Mouse (Mus musculus): Measurements from ENCODE around the gene Gm20388. TPM values are rescaled to one million over a fixed set of nuclear protein-coding genes. Genes with fewer than 3 reads are reported as not detected.

Gm20388 gene
- total RNA-seq, 1 experiment from 2014 or later, result 18.4 TPM

- ATAC-seq (replicated peaks in 1 of 2; ENCODE audit: insufficient read depth in 1 of 2, low FRiP score in 2 of 2, low TSS enrichment in 1 of 2, low read depth in 1 of 2, poor library complexity in 2 of 2, severe bottlenecking in 2 of 2), result no peak; a peak in 1 of 4 replicates
Observed at GRCm38 (mm10) chr8:120227891-120228591, 317.4 kb downstream of the Gm20388 start, which contains the start of gene Gse1. TSS of gene Gse1 (plus strand) at chr8:120228456.

GRCm38 (mm10) chr8:120228781-120229573, 318.3 kb downstream of the Gm20388 start:
- ATAC-seq (replicated peaks in 1 of 2; ENCODE audit: insufficient read depth in 1 of 2, low FRiP score in 2 of 2, low TSS enrichment in 1 of 2, low read depth in 1 of 2, poor library complexity in 2 of 2, severe bottlenecking in 2 of 2), result no peak

- ATAC-seq (replicated peaks in 1 of 2; ENCODE audit: insufficient read depth in 1 of 2, low FRiP score in 2 of 2, low TSS enrichment in 1 of 2, low read depth in 1 of 2, poor library complexity in 2 of 2, severe bottlenecking in 2 of 2), result no peak
Observed at GRCm38 (mm10) chr8:120229574-120229916, 318.9 kb downstream of the Gm20388 start.

- ATAC-seq (replicated peaks in 1 of 2; ENCODE audit: insufficient read depth in 1 of 2, low FRiP score in 2 of 2, low TSS enrichment in 1 of 2, low read depth in 1 of 2, poor library complexity in 2 of 2, severe bottlenecking in 2 of 2), result no peak
Observed at GRCm38 (mm10) chr8:120230081-120230480, 319.4 kb downstream of the Gm20388 start.

- peak; percentile 59 to 66 for ATAC-seq (replicated peaks in 1 of 2; ENCODE audit: insufficient read depth in 1 of 2, low FRiP score in 2 of 2, low TSS enrichment in 1 of 2, low read depth in 1 of 2, poor library complexity in 2 of 2, severe bottlenecking in 2 of 2)
Observed at GRCm38 (mm10) chr8:120230715-120231614, 320.3 kb downstream of the Gm20388 start.

- no peak for ATAC-seq (replicated peaks in 1 of 2; ENCODE audit: insufficient read depth in 1 of 2, low FRiP score in 2 of 2, low TSS enrichment in 1 of 2, low read depth in 1 of 2, poor library complexity in 2 of 2, severe bottlenecking in 2 of 2)
Observed at GRCm38 (mm10) chr8:120231870-120232269, 321.2 kb downstream of the Gm20388 start.

GRCm38 (mm10) chr8:120232398-120232797, 321.8 kb downstream of the Gm20388 start:
- ATAC-seq (replicated peaks in 1 of 2; ENCODE audit: insufficient read depth in 1 of 2, low FRiP score in 2 of 2, low TSS enrichment in 1 of 2, low read depth in 1 of 2, poor library complexity in 2 of 2, severe bottlenecking in 2 of 2), result no peak

GRCm38 (mm10) chr8:120232913-120233312, 322.3 kb downstream of the Gm20388 start:
- ATAC-seq (replicated peaks in 1 of 2; ENCODE audit: insufficient read depth in 1 of 2, low FRiP score in 2 of 2, low TSS enrichment in 1 of 2, low read depth in 1 of 2, poor library complexity in 2 of 2, severe bottlenecking in 2 of 2), result no peak

GRCm38 (mm10) chr8:120234457-120234856, 323.8 kb downstream of the Gm20388 start:
- ATAC-seq (replicated peaks in 1 of 2; ENCODE audit: insufficient read depth in 1 of 2, low FRiP score in 2 of 2, low TSS enrichment in 1 of 2, low read depth in 1 of 2, poor library complexity in 2 of 2, severe bottlenecking in 2 of 2), result no peak

GRCm38 (mm10) chr8:120234866-120235265, 324.2 kb downstream of the Gm20388 start:
- ATAC-seq (replicated peaks in 1 of 2; ENCODE audit: insufficient read depth in 1 of 2, low FRiP score in 2 of 2, low TSS enrichment in 1 of 2, low read depth in 1 of 2, poor library complexity in 2 of 2, severe bottlenecking in 2 of 2), result no peak

- ATAC-seq (replicated peaks in 1 of 2; ENCODE audit: insufficient read depth in 1 of 2, low FRiP score in 2 of 2, low TSS enrichment in 1 of 2, low read depth in 1 of 2, poor library complexity in 2 of 2, severe bottlenecking in 2 of 2), result no peak
Observed at GRCm38 (mm10) chr8:120243222-120243621, 332.6 kb downstream of the Gm20388 start.

- ATAC-seq (replicated peaks in 1 of 2; ENCODE audit: insufficient read depth in 1 of 2, low FRiP score in 2 of 2, low TSS enrichment in 1 of 2, low read depth in 1 of 2, poor library complexity in 2 of 2, severe bottlenecking in 2 of 2), result no peak
Observed at GRCm38 (mm10) chr8:120243916-120244451, 333.3 kb downstream of the Gm20388 start.

- ATAC-seq (replicated peaks in 1 of 2; ENCODE audit: insufficient read depth in 1 of 2, low FRiP score in 2 of 2, low TSS enrichment in 1 of 2, low read depth in 1 of 2, poor library complexity in 2 of 2, severe bottlenecking in 2 of 2), result no peak
Observed at GRCm38 (mm10) chr8:120244553-120244952, 333.9 kb downstream of the Gm20388 start.

GRCm38 (mm10) chr8:120247618-120248017, 337.0 kb downstream of the Gm20388 start:
- ATAC-seq (replicated peaks in 1 of 2; ENCODE audit: insufficient read depth in 1 of 2, low FRiP score in 2 of 2, low TSS enrichment in 1 of 2, low read depth in 1 of 2, poor library complexity in 2 of 2, severe bottlenecking in 2 of 2), result no peak

GRCm38 (mm10) chr8:120248031-120248430, 337.4 kb downstream of the Gm20388 start:
- ATAC-seq (replicated peaks in 1 of 2; ENCODE audit: insufficient read depth in 1 of 2, low FRiP score in 2 of 2, low TSS enrichment in 1 of 2, low read depth in 1 of 2, poor library complexity in 2 of 2, severe bottlenecking in 2 of 2), result no peak

- no peak for ATAC-seq (replicated peaks in 1 of 2; ENCODE audit: insufficient read depth in 1 of 2, low FRiP score in 2 of 2, low TSS enrichment in 1 of 2, low read depth in 1 of 2, poor library complexity in 2 of 2, severe bottlenecking in 2 of 2)
Observed at GRCm38 (mm10) chr8:120248451-120248850, 337.8 kb downstream of the Gm20388 start.

GRCm38 (mm10) chr8:120249800-120250336, 339.2 kb downstream of the Gm20388 start:
- no peak for ATAC-seq (replicated peaks in 1 of 2; ENCODE audit: insufficient read depth in 1 of 2, low FRiP score in 2 of 2, low TSS enrichment in 1 of 2, low read depth in 1 of 2, poor library complexity in 2 of 2, severe bottlenecking in 2 of 2)
